Mouse (Mus musculus): Measurements from ENCODE around the gene Arhgef6. TPM values are rescaled to one million over a fixed set of nuclear protein-coding genes. Genes with fewer than 3 reads are reported as not detected.

Arhgef6 gene
- 6.6 and 9.4 TPM in 2 replicates for polyA plus RNA-seq (2014; fragmentation: Nextera tagmentation; extraction: Ambion mirVana)

DNA sequence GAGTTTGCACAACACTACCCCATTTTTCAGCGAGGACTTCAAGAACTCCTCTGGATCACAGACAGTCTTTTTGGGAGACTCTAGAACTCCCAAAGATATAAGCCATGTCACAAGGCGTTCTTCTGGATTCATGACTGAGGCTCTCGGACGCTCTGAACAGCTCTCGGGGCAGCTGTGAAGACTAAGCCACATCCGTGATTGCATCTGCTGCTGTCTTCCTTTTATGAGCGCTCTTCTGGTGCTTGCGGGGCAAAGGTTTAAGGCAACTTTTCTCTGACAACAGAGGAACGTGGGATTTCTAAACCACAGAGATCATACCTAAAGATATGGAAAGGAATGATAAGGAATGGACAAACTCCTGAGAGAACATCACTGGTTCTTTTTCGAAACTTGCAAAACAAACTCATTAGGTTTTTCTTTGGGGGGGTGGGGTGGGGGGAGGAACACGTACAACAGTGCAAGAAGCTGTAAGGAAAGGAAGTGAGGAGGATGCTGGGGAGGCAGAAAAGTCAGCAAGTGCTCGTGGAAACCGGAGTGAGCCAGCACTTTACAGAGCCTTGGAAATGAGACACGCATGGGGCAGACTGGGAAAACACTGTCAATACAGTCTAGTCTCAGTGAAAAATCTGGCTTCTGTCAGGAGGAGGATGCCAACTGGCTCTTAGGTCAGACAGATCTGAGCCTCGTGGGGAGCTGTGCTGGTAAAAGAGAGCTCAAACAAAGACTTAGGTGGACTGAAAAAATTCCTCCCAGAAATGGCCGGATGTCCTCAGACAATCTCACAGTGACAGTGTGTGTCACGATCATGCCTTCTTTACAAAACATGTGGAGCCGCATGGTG lies at the start of gene Arhgef6:
Gene Arhgef6, minus strand, starts transcription at position 359 of the 841 bp plus-strand sequence.
- no peak within 1 kb of the TSS for H3K27ac ChIP-seq (replicated peaks; ENCODE audit: low read depth, low read length)
- no peak within 1 kb of the TSS for H3K9ac ChIP-seq (replicated peaks; ENCODE audit: low read length)
- H3K4me2 ChIP-seq (ENCODE audit: low read length) = no peak within 1 kb of the TSS
- WGBS = 75% methylated on average over 18 of the region's 18 CpGs
- no peaks in the 10 kb centered on the region for H3K9me3 ChIP-seq (ENCODE audit: control insufficient read depth, low read length)
- ATAC-seq (ENCODE audit: low FRiP score, low TSS enrichment) (no peak), DNase-seq (peak; percentile 2)
- no peaks in the 10 kb centered on the region for H3K36me3 ChIP-seq (ENCODE audit: control insufficient read depth, insufficient read depth, low read length)
- H3K4me1 ChIP-seq (ENCODE audit: control insufficient read depth, insufficient read depth, low read length) = no peaks in the 10 kb centered on the region
- H3K27me3 ChIP-seq (ENCODE audit: control insufficient read depth, insufficient read depth, low read length) = no peaks in the 10 kb centered on the region
- no peak within 1 kb of the TSS for H3K4me3 ChIP-seq (replicated peaks; ENCODE audit: low read depth, low read length)

DNA sequence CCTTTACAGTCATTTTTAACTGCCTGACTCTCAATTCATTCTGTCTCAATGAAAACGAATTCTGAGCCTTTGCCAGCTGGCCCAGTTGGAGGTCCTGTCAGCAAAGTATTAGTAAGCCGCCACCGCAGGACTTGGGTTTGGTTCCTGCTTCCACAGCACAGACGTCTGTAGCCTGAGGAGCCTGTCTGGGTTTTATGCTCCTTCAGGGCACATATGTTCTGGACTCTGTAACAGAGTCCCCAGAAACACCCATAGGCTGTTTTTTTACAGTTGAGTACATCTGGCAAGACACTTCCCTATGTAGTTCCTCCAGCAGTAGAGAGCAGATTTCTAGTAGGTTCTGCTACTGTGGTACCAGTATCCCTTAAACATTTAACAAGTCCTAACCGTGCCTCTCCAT lies 42.4 kb upstream of the Arhgef6 start:
- H3K9ac ChIP-seq (replicated peaks; ENCODE audit: low read length) = no peak overlapping the region
- H3K4me3 ChIP-seq (replicated peaks; ENCODE audit: low read depth, low read length) = no peak overlapping the region
- no peaks in the 10 kb centered on the region for H3K27me3 ChIP-seq (ENCODE audit: control insufficient read depth, insufficient read depth, low read length)
- no peak overlapping the region for H3K4me2 ChIP-seq (ENCODE audit: low read length)
- H3K4me1 ChIP-seq (ENCODE audit: control insufficient read depth, insufficient read depth, low read length) = no peaks in the 10 kb centered on the region
- peak; percentile 17 for DNase-seq
- 70% methylated on average over 5 of the region's 5 CpGs for WGBS
- no peak for ATAC-seq (ENCODE audit: low FRiP score, low TSS enrichment)
- H3K36me3 ChIP-seq (ENCODE audit: control insufficient read depth, insufficient read depth, low read length) = peaks cover 65% of the 10 kb centered on the region
- no peaks in the 10 kb centered on the region for H3K9me3 ChIP-seq (ENCODE audit: control insufficient read depth, low read length)
- no peak overlapping the region for H3K27ac ChIP-seq (replicated peaks; ENCODE audit: low read depth, low read length)

- H3K4me3 ChIP-seq (replicated peaks; ENCODE audit: low read depth, low read length) = no peak overlapping the region
- H3K9me3 ChIP-seq (ENCODE audit: control insufficient read depth, low read length) = no peaks in the 10 kb centered on the region
- no peak for DNase-seq
- H3K27me3 ChIP-seq (ENCODE audit: control insufficient read depth, insufficient read depth, low read length) = no peaks in the 10 kb centered on the region
- peaks cover 42% of the 10 kb centered on the region for H3K36me3 ChIP-seq (ENCODE audit: control insufficient read depth, insufficient read depth, low read length)
- ATAC-seq (ENCODE audit: low FRiP score, low TSS enrichment) = no peak
- no peaks in the 10 kb centered on the region for H3K4me1 ChIP-seq (ENCODE audit: control insufficient read depth, insufficient read depth, low read length)
- H3K9ac ChIP-seq (replicated peaks; ENCODE audit: low read length) = no peak overlapping the region
- no peak overlapping the region for H3K4me2 ChIP-seq (ENCODE audit: low read length)
- 91% methylated on average over 3 of the region's 3 CpGs for WGBS
- no peak overlapping the region for H3K27ac ChIP-seq (replicated peaks; ENCODE audit: low read depth, low read length)
Observed at GRCm38 (mm10) chrX:57378579-57378978, 40.0 kb upstream of the Arhgef6 start.

GRCm38 (mm10) chrX:57377096-57377495 lies 38.6 kb upstream of the Arhgef6 start:
- Histone ChIP-seq H3K36me3 (ENCODE audit: control insufficient read depth, insufficient read depth, low read length) (peaks cover 37% of the 10 kb centered on the region), H3K27me3 (ENCODE audit: control insufficient read depth, insufficient read depth, low read length) (no peaks in the 10 kb centered on the region)
- no peak for DNase-seq

GRCm38 (mm10) chrX:57374029-57374428 lies 35.5 kb upstream of the Arhgef6 start:
- no peak for ATAC-seq (ENCODE audit: low FRiP score, low TSS enrichment)
- WGBS = 91% methylated on average over 2 of the region's 2 CpGs
- Histone ChIP-seq H3K4me1 (ENCODE audit: control insufficient read depth, insufficient read depth, low read length) (no peaks in the 10 kb centered on the region), H3K4me2 (ENCODE audit: low read length) (no peak overlapping the region), H3K9me3 (ENCODE audit: control insufficient read depth, low read length) (no peaks in the 10 kb centered on the region), H3K27me3 (ENCODE audit: control insufficient read depth, insufficient read depth, low read length) (no peaks in the 10 kb centered on the region), H3K9ac (replicated peaks; ENCODE audit: low read length) (no peak overlapping the region), H3K27ac (replicated peaks; ENCODE audit: low read depth, low read length) (no peak overlapping the region), H3K36me3 (ENCODE audit: control insufficient read depth, insufficient read depth, low read length) (peaks cover 19% of the 10 kb centered on the region), H3K4me3 (replicated peaks; ENCODE audit: low read depth, low read length) (no peak overlapping the region)
- no peak for DNase-seq

More at GRCm38 (mm10) chrX:57377096-57377495, 38.6 kb upstream of the Arhgef6 start:
- no peaks in the 10 kb centered on the region for H3K9me3 ChIP-seq (ENCODE audit: control insufficient read depth, low read length)
- H3K4me2 ChIP-seq (ENCODE audit: low read length) = no peak overlapping the region
- H3K27ac ChIP-seq (replicated peaks; ENCODE audit: low read depth, low read length) = no peak overlapping the region
- no peak overlapping the region for H3K9ac ChIP-seq (replicated peaks; ENCODE audit: low read length)
- no peaks in the 10 kb centered on the region for H3K4me1 ChIP-seq (ENCODE audit: control insufficient read depth, insufficient read depth, low read length)
- ATAC-seq (ENCODE audit: low FRiP score, low TSS enrichment) = no peak
- 82% methylated on average over 3 of the region's 3 CpGs for WGBS
- no peak overlapping the region for H3K4me3 ChIP-seq (replicated peaks; ENCODE audit: low read depth, low read length)

GRCm38 (mm10) chrX:57373543-57373942 lies 35.0 kb upstream of the Arhgef6 start:
- H3K4me1 ChIP-seq (ENCODE audit: control insufficient read depth, insufficient read depth, low read length) = no peaks in the 10 kb centered on the region
- no peak for ATAC-seq (ENCODE audit: low FRiP score, low TSS enrichment)
- no peak overlapping the region for H3K4me3 ChIP-seq (replicated peaks; ENCODE audit: low read depth, low read length)
- WGBS = 87% methylated on average over 2 of the region's 2 CpGs
- no peak for DNase-seq
- H3K4me2 ChIP-seq (ENCODE audit: low read length) = no peak overlapping the region
- no peaks in the 10 kb centered on the region for H3K9me3 ChIP-seq (ENCODE audit: control insufficient read depth, low read length)
- no peak overlapping the region for H3K9ac ChIP-seq (replicated peaks; ENCODE audit: low read length)
- H3K36me3 ChIP-seq (ENCODE audit: control insufficient read depth, insufficient read depth, low read length) = peaks cover 15% of the 10 kb centered on the region
- no peak overlapping the region for H3K27ac ChIP-seq (replicated peaks; ENCODE audit: low read depth, low read length)
- no peaks in the 10 kb centered on the region for H3K27me3 ChIP-seq (ENCODE audit: control insufficient read depth, insufficient read depth, low read length)

DNA sequence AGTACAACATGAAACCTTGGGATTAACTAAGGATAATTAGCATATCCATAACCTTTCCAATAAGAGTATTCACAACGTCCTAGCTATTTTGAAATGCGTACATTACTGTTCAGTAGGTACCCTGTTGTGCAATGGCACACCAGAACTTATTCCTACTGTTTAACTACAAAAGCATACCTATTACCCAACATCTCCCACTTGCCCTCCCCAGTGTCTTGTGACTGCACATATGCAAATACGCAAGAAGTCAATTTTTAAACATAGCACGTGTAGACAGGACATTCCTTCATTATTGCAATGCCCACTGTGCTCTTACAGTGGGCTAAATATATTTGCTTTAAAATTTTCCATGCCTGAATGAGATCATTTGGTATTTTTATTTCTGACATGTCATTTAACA lies 34.4 kb upstream of the Arhgef6 start:
- Histone ChIP-seq H3K9ac (replicated peaks; ENCODE audit: low read length) (no peak overlapping the region), H3K4me2 (ENCODE audit: low read length) (no peak overlapping the region), H3K4me3 (replicated peaks; ENCODE audit: low read depth, low read length) (no peak overlapping the region), H3K9me3 (ENCODE audit: control insufficient read depth, low read length) (no peaks in the 10 kb centered on the region), H3K27me3 (ENCODE audit: control insufficient read depth, insufficient read depth, low read length) (no peaks in the 10 kb centered on the region), H3K27ac (replicated peaks; ENCODE audit: low read depth, low read length) (no peak overlapping the region), H3K36me3 (ENCODE audit: control insufficient read depth, insufficient read depth, low read length) (peaks cover 12% of the 10 kb centered on the region), H3K4me1 (ENCODE audit: control insufficient read depth, insufficient read depth, low read length) (no peaks in the 10 kb centered on the region)
- 83% methylated on average over 4 of the region's 4 CpGs for WGBS
- DNase-seq = no peak
- ATAC-seq (ENCODE audit: low FRiP score, low TSS enrichment) = no peak

DNA sequence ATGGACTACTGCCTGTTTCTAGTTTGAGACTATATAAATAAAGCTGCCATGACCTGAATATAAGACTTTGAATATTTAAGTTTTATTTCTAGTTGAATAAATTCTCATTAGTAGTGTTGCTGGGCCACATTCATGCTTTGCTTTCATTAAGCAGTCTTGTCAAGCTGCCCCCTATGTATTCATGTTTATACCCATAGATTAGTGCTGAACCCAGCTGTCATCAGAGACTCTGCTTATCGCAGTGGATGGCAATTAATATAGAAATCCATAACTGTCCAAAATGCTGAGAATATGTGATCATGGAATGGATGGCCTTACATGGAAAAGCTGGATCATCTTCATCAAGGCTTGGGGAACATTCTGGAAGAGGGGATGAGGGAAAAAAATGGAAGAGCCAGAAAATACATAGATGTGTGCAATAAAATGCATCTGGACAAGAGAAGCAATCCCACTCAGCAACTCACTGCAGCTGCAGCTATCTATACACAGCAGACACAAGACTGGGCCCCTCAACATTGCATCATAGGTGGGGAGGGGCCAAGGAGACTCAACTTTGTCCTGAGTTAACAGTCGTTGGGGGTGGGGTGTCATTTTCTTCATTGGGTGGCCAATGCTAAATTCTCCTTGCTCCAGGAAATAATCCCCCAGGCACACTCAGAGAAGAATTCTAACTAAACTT lies 26.5 kb upstream of the Arhgef6 start:
- no peak overlapping the region for H3K27ac ChIP-seq (replicated peaks; ENCODE audit: low read depth, low read length)
- no peaks in the 10 kb centered on the region for H3K4me1 ChIP-seq (ENCODE audit: control insufficient read depth, insufficient read depth, low read length)

More for the DNA sequence above, 26.5 kb upstream of the Arhgef6 start:
- Histone ChIP-seq H3K9me3 (ENCODE audit: control insufficient read depth, low read length) (no peaks in the 10 kb centered on the region), H3K36me3 (ENCODE audit: control insufficient read depth, insufficient read depth, low read length) (no peaks in the 10 kb centered on the region), H3K4me3 (replicated peaks; ENCODE audit: low read depth, low read length) (no peak overlapping the region), H3K9ac (replicated peaks; ENCODE audit: low read length) (no peak overlapping the region), H3K4me2 (ENCODE audit: low read length) (no peak overlapping the region), H3K27me3 (ENCODE audit: control insufficient read depth, insufficient read depth, low read length) (no peaks in the 10 kb centered on the region)
- ATAC-seq (ENCODE audit: low FRiP score, low TSS enrichment) (no peak), DNase-seq (no peak)
- 78% methylated on average over 2 of the region's 2 CpGs for whole genome bisulfite sequencing

All from midbrain, embryonic 14.5 days (tissue).